Mouse (Mus musculus) MEL (cell line): ENCODE results near the gene Gorasp2.

Experiments
- CTCF ChIP-seq, 3 experiments: IDR thresholded peaks in 2 of 3; conservative IDR thresholded peaks in 1 of 3; 2 replicates each; pipeline ENCODE4 v1.5.1; 2011 to 2012; ENCODE audit warnings: low read length in 3 of 3, low read depth in 2 of 3, mild to moderate bottlenecking in 2 of 3, improper control_type of control experiment in 1 of 3, inconsistent platforms in 1 of 3, mixed read lengths in 1 of 3, moderate library complexity in 1 of 3; ENCODE audit not compliant: control insufficient read depth in 1 of 3, insufficient read depth in 1 of 3, poor library complexity in 1 of 3, severe bottlenecking in 1 of 3
- MAX ChIP-seq: IDR thresholded peaks from 2 replicates; pipeline ENCODE4 v1.6.1; 2011; ENCODE audit warnings: low read length, improper control_type of control experiment
- ZKSCAN1 ChIP-seq: IDR thresholded peaks from 2 replicates; pipeline ENCODE4 v1.6.1; 2012; ENCODE audit warnings: low read depth, mild to moderate bottlenecking, inconsistent platforms, low read length, improper control_type of control experiment, moderate library complexity

DNA sequence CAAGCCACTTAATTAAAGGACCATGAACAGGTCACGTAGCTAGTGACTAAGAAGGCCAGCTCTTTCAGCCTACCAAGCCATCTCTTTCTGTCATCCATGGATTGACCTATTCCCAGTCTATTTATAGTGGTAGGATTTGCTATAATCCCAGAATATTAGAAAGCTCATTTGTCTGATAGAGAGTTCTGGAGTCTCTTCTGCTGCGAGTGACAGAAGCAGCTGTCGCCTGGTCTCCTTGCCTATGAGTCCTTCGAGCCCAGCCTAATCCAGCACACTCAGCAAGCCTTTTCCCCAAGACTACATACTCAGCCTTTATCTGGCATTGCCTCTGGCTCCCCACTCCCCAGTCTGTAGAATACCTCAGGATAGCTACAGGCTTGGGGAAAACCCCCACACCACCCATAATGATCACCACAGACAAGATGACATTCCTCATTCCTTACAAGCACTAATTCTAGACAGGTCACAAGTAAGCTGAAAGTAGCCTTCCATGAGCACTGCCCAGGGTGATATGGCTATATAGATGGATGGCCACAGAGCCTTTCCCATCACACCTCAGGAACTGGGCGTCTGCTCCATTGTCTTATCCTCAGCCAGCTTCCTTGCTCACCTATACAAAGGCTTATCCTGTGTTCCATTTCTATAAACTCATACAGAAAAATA, 27.2 kb upstream of the Gorasp2 start:
- no peak for TF ChIP-seq MAX
- no peak for TF ChIP-seq CTCF (IDR thresholded peaks at IDR 0.05 in 2 of 3, conservative IDR thresholded peaks at IDR 0.05 in 1 of 3; ENCODE audit: control insufficient read depth in 1 of 3, insufficient read depth in 1 of 3, low read depth in 2 of 3, low read length in 3 of 3, poor library complexity in 1 of 3, severe bottlenecking in 1 of 3)
- TF ChIP-seq ZKSCAN1, result no peak
